Mouse (Mus musculus) kidney, embryonic 14.5 days (tissue): Measurements from ENCODE around the gene Naaladl1. TPM values are rescaled to one million over a fixed set of nuclear protein-coding genes. Genes with fewer than 3 reads are reported as not detected.
"Not testable (repeated sequence)": the region's sequence is repeated elsewhere in the genome, so short reads cannot be mapped to it uniquely, and the experiment has no call there.

ENCODE experiments used
- ATAC-seq: fragments of 200-750 bp; cut with Nextera tagmentation; 2 replicates; pipeline ENCODE4 v1.8.0; 2017; ENCODE audit warnings: moderate number of reproducible peaks, mild to moderate bottlenecking, moderate TSS enrichment, moderate library complexity; ENCODE audit not compliant: low FRiP score, low TSS enrichment
- H3K27ac ChIP-seq: fragments of 300-500 bp; sonication (generic); 2 replicates; pipeline ENCODE4 v1.5.1; 2014; ENCODE audit warnings: low read depth, mild to moderate bottlenecking, low read length, moderate library complexity, mixed read lengths
- H3K27me3 ChIP-seq: fragments of 300-500 bp; sonication (generic); 2 replicates; pipeline ENCODE4 v1.6.1; 2014; ENCODE audit warnings: mild to moderate bottlenecking, low read length; ENCODE audit not compliant: control insufficient read depth, insufficient read depth
- H3K36me3 ChIP-seq: fragments of 300-500 bp; sonication (generic); 2 replicates; pipeline ENCODE4 v1.6.1; 2014; ENCODE audit warnings: low read length, mixed read lengths; ENCODE audit not compliant: control insufficient read depth, insufficient read depth
- H3K4me1 ChIP-seq: fragments of 300-500 bp; sonication (generic); 2 replicates; pipeline ENCODE4 v1.6.1; 2014; ENCODE audit warnings: low read length, mixed read lengths; ENCODE audit not compliant: control insufficient read depth, insufficient read depth
- H3K4me2 ChIP-seq: fragments of 300-500 bp; sonication (generic); replicated peaks from 2 replicates; pipeline ENCODE4 v1.6.1; 2014; ENCODE audit warnings: low read depth, mild to moderate bottlenecking, low read length
- H3K4me3 ChIP-seq: fragments of 300-500 bp; sonication (generic); 2 replicates; pipeline ENCODE4 v1.5.1; 2014; ENCODE audit warnings: mild to moderate bottlenecking, low read length
- H3K9ac ChIP-seq: fragments of 300-500 bp; sonication (generic); 2 replicates; pipeline ENCODE4 v1.6.1; 2014; ENCODE audit warnings: low read depth, mild to moderate bottlenecking, low read length, moderate library complexity
- H3K9me3 ChIP-seq: fragments of 300-500 bp; sonication (generic); 2 replicates; pipeline ENCODE4 v1.6.1; 2016; ENCODE audit warnings: low read length; ENCODE audit not compliant: control insufficient read depth
- WGBS: fragments of 180-500 bp; shearing (Covaris S2); extraction: QIAGEN DNeasy Blood & Tissue Kit; methylation state at CpG from one replicate; pipeline ENCODE4 v1.1.7; 2014; 5-methylcytosine and 5-hydroxymethylcytosine counted together
- polyA plus RNA-seq: library from polyadenylated mRNA; unstranded; fragments of >200 nt; fragmentation: Nextera tagmentation; extraction: Ambion mirVana; gene quantifications from 2 replicates; pipeline ENCODE4 v1.2.1, GENCODE M21; 2014

Gene Naaladl1
- polyA plus RNA-seq, 1 experiment from 2014 or later, result 0.60 TPM

DNA sequence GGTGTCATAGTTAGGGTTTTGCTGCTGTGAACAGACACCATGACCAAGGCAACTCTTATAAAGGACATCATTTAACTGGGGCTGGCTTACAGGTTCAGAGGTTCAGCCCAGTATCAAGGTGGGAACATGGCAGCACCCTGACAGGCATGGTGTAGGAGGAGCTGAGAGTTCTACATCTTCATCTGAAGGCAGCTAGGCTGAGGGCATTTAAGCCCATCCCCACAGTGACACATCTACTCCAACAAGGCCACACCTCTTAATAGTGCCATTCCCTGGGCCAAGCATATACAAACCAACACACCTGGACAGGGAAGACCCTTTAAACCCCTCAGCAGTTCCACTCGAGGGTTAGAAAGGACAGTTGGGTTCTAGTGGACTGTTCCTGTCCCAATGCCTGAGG lies 27.6 kb downstream of the Naaladl1 start:
- H3K9ac ChIP-seq, H3K9me3 ChIP-seq, H3K4me3 ChIP-seq, ATAC-seq, H3K4me1 ChIP-seq, H3K4me2 ChIP-seq, H3K27ac ChIP-seq, H3K27me3 ChIP-seq: not testable (repeated sequence)
- H3K36me3 ChIP-seq, result peaks cover 12% of the 10 kb centered on the region
- 60% methylated on average over 1 of the region's 1 CpGs for WGBS

DNA sequence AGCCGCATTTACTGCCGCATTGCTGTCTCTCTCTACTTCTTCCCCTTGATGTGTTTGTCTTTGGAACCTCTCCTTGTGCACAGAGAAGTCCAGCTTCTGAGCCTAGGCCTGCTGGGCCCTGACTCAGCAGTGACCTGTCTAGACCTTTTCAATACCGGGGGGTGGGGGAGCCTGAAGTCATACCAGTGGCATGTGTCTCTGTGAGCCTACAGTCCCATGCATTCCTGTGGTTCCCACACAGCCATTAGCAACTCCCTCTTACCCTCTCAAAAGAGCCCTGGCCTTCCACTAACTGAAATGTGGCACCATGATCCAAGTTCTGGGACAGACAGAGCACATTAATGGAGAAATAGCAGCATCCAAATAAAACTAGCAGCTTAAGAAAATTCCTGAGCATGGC lies 30.8 kb downstream of the Naaladl1 start:
- Histone ChIP-seq H3K4me1 (0 out of 2 replicates have a peak, but pooled peaks cover 5% of the 10 kb centered on the region), H3K4me2 (no peak overlapping the region), H3K27me3 (no peaks in the 10 kb centered on the region), H3K9me3 (no peaks in the 10 kb centered on the region), H3K4me3 (no peak overlapping the region), H3K9ac (no peak overlapping the region), H3K27ac (no peak overlapping the region), H3K36me3 (peaks cover 16% of the 10 kb centered on the region)
- no peak for ATAC-seq
- 88% methylated on average over 3 of the region's 3 CpGs for WGBS

DNA sequence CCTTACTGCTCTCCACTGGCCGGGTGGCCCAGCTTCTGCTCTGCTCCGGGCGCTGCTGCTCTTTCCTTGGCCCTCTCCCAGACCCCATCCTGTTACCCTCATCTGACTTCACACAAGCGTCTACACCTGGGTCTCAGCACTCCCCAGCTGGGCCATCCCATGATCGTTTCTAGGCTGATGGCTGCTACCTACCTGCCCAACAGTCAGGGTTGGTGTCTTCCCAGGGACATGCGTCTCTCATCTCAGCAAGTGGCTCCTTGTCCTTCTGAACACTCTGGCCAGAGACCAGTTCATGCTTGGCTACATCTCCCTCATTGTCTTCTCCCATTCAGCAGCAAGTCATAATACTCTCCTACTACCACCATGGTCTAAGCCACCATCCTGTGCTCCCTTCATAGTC lies 34.1 kb downstream of the Naaladl1 start:
- peak overlapping the region; percentile 84 for H3K4me2 ChIP-seq
- H3K9ac ChIP-seq, result peak overlapping the region; percentile 75; the same call in 1 of the 2 replicates
- H3K27me3 ChIP-seq, result no peaks in the 10 kb centered on the region
- H3K9me3 ChIP-seq, result no peaks in the 10 kb centered on the region
- H3K27ac ChIP-seq, result no peak overlapping the region
- H3K4me1 ChIP-seq, result 0 out of 2 replicates have a peak, but pooled peaks cover 5% of the 10 kb centered on the region
- 91% methylated on average over 6 of the region's 6 CpGs for WGBS
- H3K36me3 ChIP-seq, result peaks cover 14% of the 10 kb centered on the region
- ATAC-seq, result no peak
- no peak overlapping the region for H3K4me3 ChIP-seq

DNA sequence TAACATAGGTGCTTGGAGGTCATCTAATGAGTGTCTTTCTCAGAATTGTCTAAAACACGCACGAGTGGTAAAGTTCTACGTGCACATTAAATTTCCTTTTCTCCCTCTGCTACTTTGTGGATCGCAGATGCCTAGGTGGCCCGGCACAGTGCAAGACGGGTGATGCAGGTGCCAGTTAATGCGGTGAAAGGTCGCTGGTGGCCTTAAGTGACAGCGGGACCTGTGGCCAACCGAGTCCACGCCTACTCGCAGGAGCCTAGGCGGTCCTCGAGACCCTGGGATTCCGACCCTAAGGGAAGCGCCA lies 34.7 kb downstream of the Naaladl1 start:
- peak overlapping the region; percentile 84 for H3K4me2 ChIP-seq
- H3K4me1 ChIP-seq, result 0 out of 2 replicates have a peak, but pooled peaks cover 5% of the 10 kb centered on the region
- no peak for ATAC-seq
- H3K27ac ChIP-seq, result peak overlapping the region; percentile 93
- 6% methylated on average over 16 of the region's 16 CpGs for WGBS
- H3K4me3 ChIP-seq, result peak overlapping the region; percentile 63
- peaks cover 9% of the 10 kb centered on the region; the same call in 1 of the 2 replicates for H3K36me3 ChIP-seq
- no peaks in the 10 kb centered on the region for H3K27me3 ChIP-seq
- H3K9me3 ChIP-seq, result no peaks in the 10 kb centered on the region
- peak overlapping the region; percentile 75 for H3K9ac ChIP-seq

DNA sequence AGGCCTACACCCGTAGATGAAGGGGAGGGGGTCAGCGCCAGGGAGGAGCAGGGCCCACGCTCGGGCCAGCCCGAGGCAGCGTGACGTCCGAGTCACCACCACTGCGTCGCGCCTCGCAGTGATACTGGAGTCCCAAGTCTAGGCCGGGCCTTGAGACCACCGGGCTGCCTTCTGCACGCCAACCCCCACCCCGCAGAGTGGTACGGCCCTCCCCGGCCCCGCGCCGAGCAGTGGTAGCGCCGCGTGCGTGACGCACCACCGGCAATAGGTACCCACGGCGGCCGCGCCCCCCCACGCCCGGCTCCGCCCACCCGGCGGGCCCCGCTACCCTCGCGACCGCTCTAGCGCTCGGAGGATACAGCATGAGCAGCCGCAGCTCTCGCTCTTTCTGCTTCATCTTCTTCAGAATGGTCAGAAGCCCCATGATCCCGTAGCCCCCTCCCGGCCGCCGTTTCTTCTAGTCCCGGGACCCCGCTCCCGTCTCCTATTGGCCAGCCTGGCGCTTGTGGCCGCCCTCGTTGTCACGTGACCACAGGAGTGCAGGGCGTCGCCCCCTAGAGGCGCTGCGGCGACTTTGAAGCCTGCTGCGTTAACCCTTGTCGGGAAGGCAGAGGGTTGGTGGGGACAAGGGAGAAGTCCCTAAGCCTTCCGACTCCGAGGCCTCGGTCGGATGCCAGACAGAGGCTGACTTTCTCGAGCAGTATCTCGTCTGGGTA lies 35.3 kb downstream of the Naaladl1 start, which contains the start of gene Batf2:
Gene Batf2, plus strand, starts transcription at position 306 of the 716 bp plus-strand sequence.
- Histone ChIP-seq H3K36me3 (peaks cover 4% of the 10 kb centered on the region; the same call in 1 of the 2 replicates), H3K27ac (peak within 1 kb of the TSS; percentile 93), H3K27me3 (no peaks in the 10 kb centered on the region), H3K4me2 (peak within 1 kb of the TSS; percentile 84), H3K4me1 (0 out of 2 replicates have a peak, but pooled peaks cover 5% of the 10 kb centered on the region), H3K4me3 (peak within 1 kb of the TSS; percentile 63), H3K9me3 (no peaks in the 10 kb centered on the region), H3K9ac (peak within 1 kb of the TSS; percentile 75)
- WGBS, result under 1% methylated on average over 67 of the region's 68 CpGs
- peak; percentile 95 for ATAC-seq

DNA sequence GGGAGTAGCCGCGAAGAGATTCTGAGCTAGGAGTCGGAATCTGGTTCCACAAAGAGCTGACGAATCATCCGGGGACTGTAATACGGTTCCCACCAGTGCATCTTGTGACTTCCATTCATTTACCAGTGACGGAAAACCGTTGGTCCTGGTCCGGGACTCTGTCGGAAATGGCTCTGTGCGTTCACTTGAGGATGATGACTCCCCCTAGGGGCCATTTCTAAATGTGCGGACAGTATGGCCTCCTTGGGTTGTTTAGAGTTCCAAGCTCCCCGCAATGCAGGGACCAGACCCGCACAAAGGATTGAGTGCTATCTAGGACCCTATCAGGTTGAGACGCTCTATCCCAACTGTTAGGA lies 35.8 kb downstream of the Naaladl1 start, which contains the start of gene Arl2:
Gene Arl2, minus strand, starts transcription at position 155 of the 356 bp plus-strand sequence.
- WGBS, result 0% methylated on average over 15 of the region's 15 CpGs
- ATAC-seq, result peak; percentile 80
- Histone ChIP-seq H3K9me3 (no peaks in the 10 kb centered on the region), H3K36me3 (peaks cover 4% of the 10 kb centered on the region; the same call in 1 of the 2 replicates), H3K4me1 (0 out of 2 replicates have a peak, but pooled peaks cover 5% of the 10 kb centered on the region), H3K27me3 (no peaks in the 10 kb centered on the region), H3K27ac (peak within 1 kb of the TSS; percentile 93), H3K4me3 (peak within 1 kb of the TSS; percentile 63), H3K9ac (peak within 1 kb of the TSS; percentile 75), H3K4me2 (peak within 1 kb of the TSS; percentile 84)

DNA sequence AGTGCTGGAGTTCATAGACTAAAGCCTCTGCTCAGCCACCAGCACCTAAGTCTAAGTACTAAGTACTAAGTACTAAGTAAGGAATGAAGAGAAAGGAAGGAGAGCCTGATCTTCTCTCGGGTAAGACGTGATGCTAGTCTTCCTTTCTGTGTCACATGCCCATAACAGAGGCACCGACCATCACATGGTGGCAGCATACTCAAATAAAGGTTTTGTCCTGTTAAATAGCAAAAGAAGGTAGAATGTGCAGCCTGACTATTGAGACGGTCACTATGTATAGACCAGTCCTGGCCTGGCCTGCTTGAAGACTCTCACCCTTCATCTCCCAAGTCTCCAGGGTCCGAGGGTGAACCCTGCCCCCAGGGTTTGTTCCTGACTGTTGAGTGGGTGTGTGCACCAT lies 39.3 kb downstream of the Naaladl1 start:
- Histone ChIP-seq H3K36me3 (no peaks in the 10 kb centered on the region), H3K4me1 (0 out of 2 replicates have a peak, but pooled peaks cover 5% of the 10 kb centered on the region), H3K9ac (no peak overlapping the region), H3K27me3 (no peaks in the 10 kb centered on the region), H3K9me3 (no peaks in the 10 kb centered on the region), H3K4me3 (no peak overlapping the region), H3K4me2 (no peak overlapping the region), H3K27ac (no peak overlapping the region)
- ATAC-seq, result no peak
- 71% methylated on average over 5 of the region's 5 CpGs for WGBS

DNA sequence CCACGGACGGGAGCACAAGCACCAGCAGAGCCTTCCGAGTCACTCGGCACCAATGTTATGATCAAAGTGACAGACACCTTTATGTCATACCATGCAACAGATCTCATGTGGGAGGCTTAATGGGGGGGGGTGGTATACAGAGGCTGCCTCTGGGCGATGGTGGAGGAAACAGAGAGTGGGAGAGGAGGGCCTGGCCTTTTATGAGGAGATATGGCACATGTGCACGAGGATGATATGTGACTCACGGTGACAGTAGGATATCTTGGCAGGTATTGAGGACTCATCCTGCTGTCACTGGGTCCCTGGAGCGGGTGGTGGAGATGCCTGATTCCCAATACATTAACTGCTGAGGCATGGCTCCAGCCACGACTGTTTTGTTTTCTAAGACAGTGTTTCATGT lies 49.6 kb downstream of the Naaladl1 start:
- no peaks in the 10 kb centered on the region for H3K27me3 ChIP-seq
- H3K4me2 ChIP-seq, result no peak overlapping the region
- 60% methylated on average over 9 of the region's 9 CpGs for WGBS
- H3K27ac ChIP-seq, result no peak overlapping the region
- H3K4me3 ChIP-seq, result no peak overlapping the region
- no peaks in the 10 kb centered on the region for H3K9me3 ChIP-seq
- H3K36me3 ChIP-seq, result no peaks in the 10 kb centered on the region
- H3K9ac ChIP-seq, result no peak overlapping the region
- ATAC-seq, result no peak
- no peaks in the 10 kb centered on the region for H3K4me1 ChIP-seq

DNA sequence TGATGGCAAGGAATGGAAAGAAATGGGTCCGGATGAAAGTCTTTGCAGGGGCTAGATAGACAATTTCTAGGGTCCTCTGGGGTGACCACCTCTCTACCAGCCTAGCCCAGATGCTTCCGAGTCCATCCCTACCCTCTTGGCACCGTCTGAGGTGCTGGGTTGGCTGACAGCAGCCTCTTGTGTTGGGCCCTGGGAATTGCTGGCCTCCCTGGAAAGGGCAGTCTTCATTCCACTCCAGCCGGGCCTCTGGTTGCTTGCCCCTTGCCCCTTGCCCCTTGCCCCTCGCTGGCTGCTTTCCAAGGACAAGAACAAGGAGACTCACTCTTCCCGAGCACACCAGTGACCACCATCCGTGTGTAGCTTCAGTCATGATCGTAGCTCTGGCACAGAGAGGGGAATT lies 50.8 kb downstream of the Naaladl1 start:
- no peak for ATAC-seq
- WGBS, result 61% methylated on average over 8 of the region's 8 CpGs
- Histone ChIP-seq H3K4me3 (no peak overlapping the region), H3K27me3 (no peaks in the 10 kb centered on the region), H3K36me3 (no peaks in the 10 kb centered on the region), H3K4me2 (no peak overlapping the region), H3K4me1 (no peaks in the 10 kb centered on the region), H3K9me3 (no peaks in the 10 kb centered on the region), H3K9ac (no peak overlapping the region), H3K27ac (no peak overlapping the region)
